Mouse (Mus musculus) left cerebral cortex, adult 2 months (tissue): ENCODE results near the gene Defb33. TPM values are rescaled to one million over a fixed set of nuclear protein-coding genes. Genes with fewer than 3 reads are reported as not detected.

ENCODE experiments used
- DNase-seq, 2 experiments: peaks; one replicate each; pipeline ENCODE4 v3.0.0; 2021 to 2022; ENCODE audit warnings: low spot score in 2 of 2, mixed read lengths in 1 of 2; ENCODE audit errors: extremely low spot score in 1 of 2
- H3K27ac ChIP-seq: fragments of 200-600 bp; 2 replicates; pipeline ENCODE4 v1.8.1; 2022
- H3K4me3 ChIP-seq: fragments of 200-600 bp; 2 replicates; pipeline ENCODE4 v1.8.1; 2022
- CTCF ChIP-seq: fragments of 200-600 bp; IDR thresholded peaks from 2 replicates; pipeline ENCODE4 v1.8.1; 2022; ENCODE audit warnings: antibody characterized with exemption, mild to moderate bottlenecking, moderate library complexity
- intact Hi-C: fragments of 180-260 bp; cut with DNase I; formaldehyde crosslinking; loops from one replicate; pipeline ENCODE4 v1.15.1; 2025
- long read RNA-seq, 2 experiments: library from polyadenylated mRNA; stranded (forward); transcript quantifications; one replicate each; pipeline ENCODE4 v2.0.0; 2021; ENCODE audit warnings: borderline mapping rate in 2 of 2
- total RNA-seq, 2 experiments: library from RNA; stranded (reverse); gene quantifications; 2 replicates each; pipeline ENCODE4 v1.2.3; 2021

The Defb33 gene
- total RNA-seq: not detected
- long read RNA-seq, experiment 1: 0 reads
- long read RNA-seq, experiment 2: 0 reads

- intact Hi-C loops: no loop called here
- no peak for DNase-seq
- H3K4me3 ChIP-seq: no peak within 1 kb of the TSS
- TF ChIP-seq CTCF: no peak
- H3K27ac ChIP-seq: no peak within 1 kb of the TSS
Observed at GRCm38 (mm10) chr8:20892369-20892768, at the start of gene Defb33. Gene Defb33 (plus strand): TSS chr8:20892669.

- no peak for DNase-seq
- no peak overlapping the region for H3K4me3 ChIP-seq
- intact Hi-C loops: no loop called here
- TF ChIP-seq CTCF: no peak
- H3K27ac ChIP-seq: no peak overlapping the region
Observed at GRCm38 (mm10) chr8:20874608-20875007, 17.9 kb upstream of the Defb33 start.

GRCm38 (mm10) chr8:20902527-20902926 lies 10.1 kb downstream of the Defb33 start, which contains the start of gene Gm15056:
Gene Gm15056 (minus strand): TSS chr8:20902627.
- TF ChIP-seq CTCF: no peak
- no peak within 1 kb of the TSS for H3K27ac ChIP-seq
- intact Hi-C loops: no loop called here
- no peak for DNase-seq
- H3K4me3 ChIP-seq: no peak within 1 kb of the TSS

GRCm38 (mm10) chr8:20907119-20907518 lies 14.7 kb downstream of the Defb33 start:
- DNase-seq: no peak
- no peak for TF ChIP-seq CTCF
- intact Hi-C loops: no loop called here
- no peak overlapping the region for H3K4me3 ChIP-seq
- no peak overlapping the region for H3K27ac ChIP-seq

- TF ChIP-seq CTCF: no peak
- no peak for DNase-seq
- Histone ChIP-seq H3K27ac (no peak overlapping the region), H3K4me3 (no peak overlapping the region)
- intact Hi-C loops: no loop called here
Observed at GRCm38 (mm10) chr8:20908256-20908655, 15.8 kb downstream of the Defb33 start.

GRCm38 (mm10) chr8:20912288-20912687 lies 19.8 kb downstream of the Defb33 start:
- H3K4me3 ChIP-seq: no peak overlapping the region
- H3K27ac ChIP-seq: no peak overlapping the region
- no peak for DNase-seq
- no peak for TF ChIP-seq CTCF
- intact Hi-C loops: no loop called here

GRCm38 (mm10) chr8:20921971-20922370 lies 29.5 kb downstream of the Defb33 start, which contains the start of gene Gm6040:
Gene Gm6040 (minus strand): TSS chr8:20922071.
- intact Hi-C loops: no loop called here
- Histone ChIP-seq H3K4me3 (no peak within 1 kb of the TSS), H3K27ac (no peak within 1 kb of the TSS)
- no peak for TF ChIP-seq CTCF
- no peak for DNase-seq

GRCm38 (mm10) chr8:20944610-20945009 lies 52.1 kb downstream of the Defb33 start, which contains the start of gene AY761185:
Gene AY761185 (minus strand): TSS chr8:20944710.
- H3K27ac ChIP-seq: no peak within 1 kb of the TSS
- TF ChIP-seq CTCF: no peak
- intact Hi-C loops: no loop called here
- no peak for DNase-seq
- H3K4me3 ChIP-seq: no peak within 1 kb of the TSS

Other genes starting within 250 kb of the Defb33 start
- gene Gm15056, start 10.0 kb downstream of the Defb33 start, total RNA-seq: not detected
- not detected for gene Gm6040, start 29.4 kb downstream of the Defb33 start, total RNA-seq
- not detected for gene AY761185, start 52.0 kb downstream of the Defb33 start, total RNA-seq
- gene Defa21, start 132.9 kb downstream of the Defb33 start, total RNA-seq: not detected
- not detected for gene Defa23, start 162.4 kb downstream of the Defb33 start, total RNA-seq
- gene Defa35, start 172.4 kb downstream of the Defb33 start, total RNA-seq: not detected
- not detected for gene Defa25, start 191.8 kb downstream of the Defb33 start, total RNA-seq
- gene Gm14851, start 203.4 kb downstream of the Defb33 start, total RNA-seq: not detected
- not detected for gene Defa30, start 242.0 kb downstream of the Defb33 start, total RNA-seq